Mouse (Mus musculus) heart, postnatal 36 days (tissue): ENCODE results near the gene Bri3. TPM values are rescaled to one million over a fixed set of nuclear protein-coding genes. Genes with fewer than 3 reads are reported as not detected.

Source experiments
- DNase-seq, 2 experiments: peaks; one replicate each; pipeline ENCODE4 v3.0.0; 2021 to 2022
- intact Hi-C: fragments of 180-260 bp; cut with DNase I; formaldehyde crosslinking; loops from one replicate; pipeline ENCODE4 v1.15.1; 2025
- total RNA-seq, 2 experiments: library from RNA; stranded (reverse); gene quantifications; 2 replicates each; pipeline ENCODE4 v1.2.3; 2021

The Bri3 gene
- total RNA-seq, 2 experiments from 2014 or later, result 129 to 137 TPM

- intact Hi-C loops, result no loop called here
- DNase-seq, result no peak
Measured at GRCm38 (mm10) chr5:144231410-144231809, 12.8 kb upstream of the Bri3 start.

- intact Hi-C loops, result no loop called here
- DNase-seq, result no peak
Measured at GRCm38 (mm10) chr5:144232531-144232930, 11.7 kb upstream of the Bri3 start.

GRCm38 (mm10) chr5:144234222-144234621 is 10.0 kb upstream of the Bri3 start:
- no peak for DNase-seq
- intact Hi-C loops, result no loop called here

GRCm38 (mm10) chr5:144234714-144235113 is 9.5 kb upstream of the Bri3 start:
- DNase-seq, result no peak
- intact Hi-C loops, result no loop called here

GRCm38 (mm10) chr5:144238969-144239368 is 5.3 kb upstream of the Bri3 start:
- no peak for DNase-seq
- intact Hi-C loops, result no loop called here

GRCm38 (mm10) chr5:144245592-144245991 is 1.4 kb downstream of the Bri3 start:
- intact Hi-C loops, result no loop called here
- no peak for DNase-seq

GRCm38 (mm10) chr5:144246669-144247068 is 2.4 kb downstream of the Bri3 start:
- intact Hi-C loops, result no loop called here
- DNase-seq, result no peak

GRCm38 (mm10) chr5:144247307-144247706 is 3.1 kb downstream of the Bri3 start:
- no peak for DNase-seq
- intact Hi-C loops, result no loop called here

- intact Hi-C loops, result no loop called here
- DNase-seq, result peak; percentile 39 to 41
Measured at GRCm38 (mm10) chr5:144247906-144248585, 3.8 kb downstream of the Bri3 start.

- no peak for DNase-seq
- intact Hi-C loops, result loop anchor here (10.0 kb wide), 1 partner anchor 1975 kb away; the partner anchor contains the start of gene Rnf6
Measured at GRCm38 (mm10) chr5:144249871-144250270, 5.6 kb downstream of the Bri3 start.

- peak in 1 of 2 experiments; percentile 23 for DNase-seq
- intact Hi-C loops, result loop anchor here (2.0 to 10.0 kb wide), 2 partner anchors 29 to 1973 kb away; partner anchors contain the start of genes Rnf6 and Tecpr1
Measured at GRCm38 (mm10) chr5:144251876-144252577, 7.8 kb downstream of the Bri3 start.

GRCm38 (mm10) chr5:144253212-144253611 is 9.0 kb downstream of the Bri3 start:
- DNase-seq, result no peak
- intact Hi-C loops, result loop anchor here (2.0 to 10.0 kb wide), 2 partner anchors 30 to 1972 kb away; partner anchors contain the start of genes Rnf6 and Tecpr1

GRCm38 (mm10) chr5:144254122-144254810 is 10.0 kb downstream of the Bri3 start:
- intact Hi-C loops, result loop anchor here (10.0 kb wide), 1 partner anchor 1971 kb away; the partner anchor contains the start of gene Rnf6
- peak; percentile 68 to 72 for DNase-seq

- DNase-seq, result peak; percentile 85 to 88
- intact Hi-C loops, result loop anchor here (10.0 kb wide), 1 partner anchor 1970 kb away; the partner anchor contains the start of gene Rnf6
Measured at GRCm38 (mm10) chr5:144254811-144255631, 10.8 kb downstream of the Bri3 start.

- intact Hi-C loops, result loop anchor here (10.0 kb wide), 1 partner anchor 1969 kb away; the partner anchor contains the start of gene Rnf6
- DNase-seq, result peak; percentile 65 to 78
Measured at GRCm38 (mm10) chr5:144255632-144256540, 11.6 kb downstream of the Bri3 start.

GRCm38 (mm10) chr5:144256541-144256870 is 12.3 kb downstream of the Bri3 start:
- DNase-seq, result no peak
- intact Hi-C loops, result loop anchor here (10.0 kb wide), 1 partner anchor 1968 kb away; the partner anchor contains the start of gene Rnf6

GRCm38 (mm10) chr5:144256888-144257287 is 12.7 kb downstream of the Bri3 start:
- intact Hi-C loops, result loop anchor here (10.0 kb wide), 1 partner anchor 1968 kb away; the partner anchor contains the start of gene Rnf6

GRCm38 (mm10) chr5:144257451-144258110 is 13.3 kb downstream of the Bri3 start:
- DNase-seq, result peak in 1 of 2 experiments; percentile 25
- intact Hi-C loops, result loop anchor here (10.0 kb wide), 1 partner anchor 1967 kb away; the partner anchor contains the start of gene Rnf6

More at GRCm38 (mm10) chr5:144256888-144257287, 12.7 kb downstream of the Bri3 start:
- DNase-seq, result no peak
